Mouse (Mus musculus) kidney, postnatal 0 days (tissue): Measurements from ENCODE around the gene Megf6. TPM values are rescaled to one million over a fixed set of nuclear protein-coding genes. Genes with fewer than 3 reads are reported as not detected.

Experiments
- ATAC-seq: fragments of 200-750 bp; cut with Nextera tagmentation; replicated peaks from 2 replicates; pipeline ENCODE4 v1.8.0; 2017; ENCODE audit warnings: low read depth, moderate number of reproducible peaks, moderate TSS enrichment, moderate library complexity; ENCODE audit not compliant: low FRiP score
- DNase-seq: peaks from one replicate; pipeline ENCODE4 v3.0.0-alpha.2; 2016; ENCODE audit warnings: low spot score
- H3K27ac ChIP-seq: fragments of 300-500 bp; sonication (generic); 2 replicates; pipeline ENCODE4 v1.5.1; 2014; ENCODE audit warnings: mild to moderate bottlenecking
- H3K27me3 ChIP-seq: fragments of 300-500 bp; sonication (generic); 2 replicates; pipeline ENCODE4 v1.6.1; 2014; ENCODE audit warnings: low read length, mixed read lengths; ENCODE audit not compliant: insufficient read depth
- H3K36me3 ChIP-seq: fragments of 300-500 bp; sonication (generic); 2 replicates; pipeline ENCODE4 v1.6.1; 2014; ENCODE audit warnings: low read length, mixed read lengths; ENCODE audit not compliant: insufficient read depth
- H3K4me1 ChIP-seq: fragments of 300-500 bp; sonication (generic); replicated peaks from 2 replicates; pipeline ENCODE4 v1.6.1; 2014; ENCODE audit warnings: antibody characterized with exemption, low read length, mixed read lengths; ENCODE audit not compliant: insufficient read depth
- H3K4me2 ChIP-seq: fragments of 300-500 bp; sonication (generic); 2 replicates; pipeline ENCODE4 v1.6.1; 2014; ENCODE audit warnings: mild to moderate bottlenecking, low read length, moderate library complexity, mixed read lengths
- H3K4me3 ChIP-seq: fragments of 300-500 bp; sonication (generic); replicated peaks from 2 replicates; pipeline ENCODE4 v1.5.1; 2014; ENCODE audit warnings: low read depth, low read length
- H3K9ac ChIP-seq: fragments of 300-500 bp; sonication (generic); 2 replicates; pipeline ENCODE4 v1.6.1; 2014; ENCODE audit warnings: low read depth, low read length
- H3K9me3 ChIP-seq: fragments of 300-500 bp; sonication (generic); replicated peaks from 2 replicates; pipeline ENCODE4 v1.6.1; 2016; ENCODE audit warnings: low read length, inconsistent platforms, mixed read lengths
- CTCF ChIP-seq: IDR thresholded peaks from 2 replicates; pipeline ENCODE4 v1.5.1; 2016; ENCODE audit warnings: antibody characterized with exemption, low read depth, mild to moderate bottlenecking, moderate library complexity
- WGBS: fragments of 180-500 bp; shearing (Covaris S2); extraction: QIAGEN DNeasy Blood & Tissue Kit; methylation state at CpG from one replicate; pipeline ENCODE4 v1.1.7; 2014; 5-methylcytosine and 5-hydroxymethylcytosine counted together
- polyA plus RNA-seq: library from polyadenylated mRNA; unstranded; fragments of >200 nt; fragmentation: Nextera tagmentation; extraction: Ambion mirVana; gene quantifications from 2 replicates; pipeline ENCODE4 v1.2.1, GENCODE M21; 2015

Gene Megf6
- polyA plus RNA-seq, 1 experiment from 2014 or later = 5.0 TPM

- Histone ChIP-seq H3K9me3 (no peaks in the 10 kb centered on the region), H3K9ac (no peak overlapping the region), H3K4me3 (no peak overlapping the region), H3K4me1 (no peaks in the 10 kb centered on the region), H3K27me3 (no peaks in the 10 kb centered on the region), H3K4me2 (no peak overlapping the region), H3K27ac (no peak overlapping the region), H3K36me3 (no peaks in the 10 kb centered on the region)
- DNase-seq = no peak
- 31% methylated on average over 7 of the region's 7 CpGs for WGBS
- ATAC-seq = no peak
- no peak for TF ChIP-seq CTCF
These were observed 10.5 kb downstream of the Megf6 start for GRCm38 (mm10) chr4:154181001-154181400.

GRCm38 (mm10) chr4:154183566-154183965, 13.0 kb downstream of the Megf6 start:
- WGBS = 58% methylated on average over 5 of the region's 5 CpGs
- Histone ChIP-seq H3K36me3 (no peaks in the 10 kb centered on the region), H3K4me2 (no peak overlapping the region), H3K4me1 (no peaks in the 10 kb centered on the region), H3K27ac (no peak overlapping the region), H3K9ac (no peak overlapping the region), H3K9me3 (no peaks in the 10 kb centered on the region), H3K4me3 (no peak overlapping the region), H3K27me3 (no peaks in the 10 kb centered on the region)
- ATAC-seq (no peak), DNase-seq (no peak)
- TF ChIP-seq CTCF = no peak

GRCm38 (mm10) chr4:154185001-154185400, 14.5 kb downstream of the Megf6 start:
- H3K36me3 ChIP-seq = no peaks in the 10 kb centered on the region
- H3K9me3 ChIP-seq = no peaks in the 10 kb centered on the region
- ATAC-seq (no peak), DNase-seq (no peak)
- H3K9ac ChIP-seq = no peak overlapping the region
- 70% methylated on average over 5 of the region's 5 CpGs for WGBS
- H3K27me3 ChIP-seq = no peaks in the 10 kb centered on the region
- no peak overlapping the region for H3K4me2 ChIP-seq
- no peak overlapping the region for H3K27ac ChIP-seq
- no peak overlapping the region for H3K4me3 ChIP-seq
- H3K4me1 ChIP-seq = no peaks in the 10 kb centered on the region
- no peak for TF ChIP-seq CTCF

- WGBS = 58% methylated on average over 11 of the region's 11 CpGs
These were observed 15.5 kb downstream of the Megf6 start for GRCm38 (mm10) chr4:154186002-154186537.

GRCm38 (mm10) chr4:154188948-154189347, 18.4 kb downstream of the Megf6 start:
- Histone ChIP-seq H3K4me3 (no peak overlapping the region), H3K4me1 (no peaks in the 10 kb centered on the region), H3K36me3 (no peaks in the 10 kb centered on the region), H3K9ac (no peak overlapping the region), H3K9me3 (no peaks in the 10 kb centered on the region), H3K27ac (no peak overlapping the region), H3K4me2 (no peak overlapping the region), H3K27me3 (no peaks in the 10 kb centered on the region)
- TF ChIP-seq CTCF = no peak
- ATAC-seq (no peak), DNase-seq (peak; percentile 33)
- WGBS = 49% methylated on average over 8 of the region's 8 CpGs

More at GRCm38 (mm10) chr4:154186002-154186537, 15.5 kb downstream of the Megf6 start:
- Histone ChIP-seq H3K9me3 (no peaks in the 10 kb centered on the region), H3K36me3 (no peaks in the 10 kb centered on the region), H3K27ac (no peak overlapping the region), H3K27me3 (no peaks in the 10 kb centered on the region), H3K9ac (no peak overlapping the region), H3K4me2 (no peak overlapping the region), H3K4me3 (no peak overlapping the region), H3K4me1 (no peaks in the 10 kb centered on the region)
- ATAC-seq = no peak
- TF ChIP-seq CTCF = peak; percentile 7; the same call in 1 of the 2 replicates
- no peak for DNase-seq

- no peaks in the 10 kb centered on the region for H3K27me3 ChIP-seq
These were observed 27.4 kb downstream of the Megf6 start for GRCm38 (mm10) chr4:154197961-154198360.

GRCm38 (mm10) chr4:154198377-154198961, 27.9 kb downstream of the Megf6 start:
- H3K4me3 ChIP-seq = no peak overlapping the region
- no peaks in the 10 kb centered on the region for H3K4me1 ChIP-seq
- no peaks in the 10 kb centered on the region for H3K9me3 ChIP-seq
- ATAC-seq = no peak
- no peak overlapping the region for H3K4me2 ChIP-seq
- H3K27me3 ChIP-seq = no peaks in the 10 kb centered on the region
- DNase-seq = no peak
- TF ChIP-seq CTCF = no peak
- no peak overlapping the region for H3K9ac ChIP-seq
- H3K36me3 ChIP-seq = no peaks in the 10 kb centered on the region
- 66% methylated on average over 7 of the region's 7 CpGs for WGBS
- H3K27ac ChIP-seq = no peak overlapping the region

More at GRCm38 (mm10) chr4:154197961-154198360, 27.4 kb downstream of the Megf6 start:
- Histone ChIP-seq H3K27ac (no peak overlapping the region), H3K9ac (no peak overlapping the region), H3K36me3 (no peaks in the 10 kb centered on the region), H3K4me2 (no peak overlapping the region), H3K4me1 (no peaks in the 10 kb centered on the region), H3K4me3 (no peak overlapping the region), H3K9me3 (no peaks in the 10 kb centered on the region)
- WGBS = 56% methylated on average over 6 of the region's 6 CpGs
- no peak for ATAC-seq
- TF ChIP-seq CTCF = no peak
- no peak for DNase-seq
